Mouse (Mus musculus): ENCODE measurements at regions not wholly inside any gene's neighbourhood (a gene's known extent, or its start where the extent isn't known, plus 50 kb on each side); places are given as distances from the start of the nearest gene placed in this dataset.

GRCm38 (mm10) chr11:63620220-63620619 lies 301.9 kb downstream of the Hs3st3b1 start:
- DNase-seq, result no peak

GRCm38 (mm10) chr11:63630336-63630735 lies 291.8 kb downstream of the Hs3st3b1 start:
- DNase-seq, result no peak

GRCm38 (mm10) chr11:63657057-63657456 lies 265.0 kb downstream of the Hs3st3b1 start:
- no peak for DNase-seq

GRCm38 (mm10) chr11:63665268-63665934 lies 256.7 kb downstream of the Hs3st3b1 start:
- DNase-seq, result no peak

GRCm38 (mm10) chr11:63670477-63670876 lies 251.6 kb downstream of the Hs3st3b1 start:
- no peak for DNase-seq

GRCm38 (mm10) chr11:63671816-63672215 lies 250.3 kb downstream of the Hs3st3b1 start:
- DNase-seq, result no peak

- no peak for DNase-seq
Observed at GRCm38 (mm10) chr11:63677921-63678320, 244.2 kb downstream of the Hs3st3b1 start.

GRCm38 (mm10) chr11:63678382-63678905 lies 243.6 kb downstream of the Hs3st3b1 start:
- DNase-seq, result no peak

GRCm38 (mm10) chr11:63679491-63679890 lies 242.6 kb downstream of the Hs3st3b1 start:
- no peak for DNase-seq

- DNase-seq, result no peak
Observed at GRCm38 (mm10) chr11:63684228-63684980, 237.7 kb downstream of the Hs3st3b1 start.

GRCm38 (mm10) chr11:63691041-63691440 lies 231.0 kb downstream of the Hs3st3b1 start:
- DNase-seq, result peak in 1 of 2 experiments; percentile 11

- no peak for DNase-seq
Observed at GRCm38 (mm10) chr11:63704995-63705580, 217.0 kb downstream of the Hs3st3b1 start.

GRCm38 (mm10) chr11:63706057-63706456 lies 216.0 kb downstream of the Hs3st3b1 start:
- no peak for DNase-seq

- DNase-seq, result no peak
Observed at GRCm38 (mm10) chr11:63707093-63707492, 215.0 kb downstream of the Hs3st3b1 start.

- no peak for DNase-seq
Observed at GRCm38 (mm10) chr11:63708412-63708811, 213.7 kb downstream of the Hs3st3b1 start.

GRCm38 (mm10) chr11:63712053-63712864 lies 209.8 kb downstream of the Hs3st3b1 start:
- no peak for DNase-seq

GRCm38 (mm10) chr11:63722261-63722660 lies 199.8 kb downstream of the Hs3st3b1 start:
- no peak for DNase-seq

- no peak for DNase-seq
Observed at GRCm38 (mm10) chr11:63730880-63731279, 191.2 kb downstream of the Hs3st3b1 start.

- peak in 1 of 2 experiments; percentile 4 for DNase-seq
Observed at GRCm38 (mm10) chr11:63753260-63753659, 168.8 kb downstream of the Hs3st3b1 start.

GRCm38 (mm10) chr11:63754826-63755225 lies 167.3 kb downstream of the Hs3st3b1 start:
- DNase-seq, result no peak

GRCm38 (mm10) chr11:63758313-63758712 lies 163.8 kb downstream of the Hs3st3b1 start:
- peak; percentile 8 to 26 for DNase-seq

- DNase-seq, result no peak
Observed at GRCm38 (mm10) chr11:63761561-63761960, 160.5 kb downstream of the Hs3st3b1 start.

All from kidney, adult 8-10 months (tissue).